Mouse (Mus musculus) heart, adult 2 months (tissue): Measurements from ENCODE around the gene Tspan13.

Source experiments
- CTCF ChIP-seq: fragments of 200-600 bp; IDR thresholded peaks from 2 replicates; pipeline ENCODE4 v1.8.1; 2022; ENCODE audit warnings: antibody characterized with exemption, mild to moderate bottlenecking, moderate library complexity
- EP300 ChIP-seq: fragments of 200-500 bp; IDR thresholded peaks from 2 replicates; pipeline ENCODE4 v1.6.1; 2011; ENCODE audit warnings: low read depth, low read length, control low read depth; ENCODE audit not compliant: insufficient read depth
- POLR2A ChIP-seq: fragments of 200-500 bp; IDR thresholded peaks from 2 replicates; pipeline ENCODE4 v1.6.1; 2011; ENCODE audit warnings: mild to moderate bottlenecking, low read depth, low read length, control low read depth; ENCODE audit not compliant: insufficient read depth

- TF ChIP-seq CTCF: no peak
- TF ChIP-seq EP300: no peak
- TF ChIP-seq POLR2A: no peak
These were observed 13.2 kb downstream of the Tspan13 start for GRCm38 (mm10) chr12:36028968-36029645.
